Mouse (Mus musculus) heart, embryonic 14.5 days (tissue): ENCODE measurements around the gene Wdr26. TPM values are rescaled to one million over a fixed set of nuclear protein-coding genes. Genes with fewer than 3 reads are reported as not detected.

Source experiments
- ATAC-seq: fragments of 200-750 bp; cut with Nextera tagmentation; 2 replicates; pipeline ENCODE4 v1.8.0; 2017; ENCODE audit warnings: low read depth, moderate TSS enrichment; ENCODE audit not compliant: insufficient number of reproducible peaks, insufficient read depth, low FRiP score
- H3K27ac ChIP-seq, 2 experiments: fragments of 200-500 bp in 1 of 2; fragments of 300-500 bp in 1 of 2; sonication (generic) in 1 of 2; replicated peaks in 1 of 2; 2 replicates each; pipeline ENCODE4 v1.5.1; 2012 to 2014; ENCODE audit warnings: low read depth in 2 of 2, low read length in 2 of 2, control low read depth in 1 of 2, mild to moderate bottlenecking in 1 of 2, mixed read lengths in 1 of 2; ENCODE audit not compliant: control insufficient read depth in 1 of 2, insufficient read depth in 1 of 2
- H3K27me3 ChIP-seq: fragments of 300-500 bp; sonication (generic); 2 replicates; pipeline ENCODE4 v1.6.1; 2014; ENCODE audit warnings: mild to moderate bottlenecking, low read length, control low read depth; ENCODE audit not compliant: control insufficient read depth, insufficient read depth
- H3K36me3 ChIP-seq: fragments of 300-500 bp; sonication (generic); 2 replicates; pipeline ENCODE4 v1.6.1; 2014; ENCODE audit warnings: mild to moderate bottlenecking, control low read depth, low read length, mixed read lengths; ENCODE audit not compliant: control insufficient read depth, insufficient read depth
- H3K4me1 ChIP-seq, 2 experiments: fragments of 200-500 bp in 1 of 2; fragments of 300-500 bp in 1 of 2; sonication (generic) in 1 of 2; 2 replicates each; pipeline ENCODE4 v1.6.1; 2012 to 2014; ENCODE audit warnings: low read length in 2 of 2, control low read depth in 1 of 2, mixed read lengths in 1 of 2; ENCODE audit not compliant: control insufficient read depth in 2 of 2, insufficient read depth in 2 of 2
- H3K4me2 ChIP-seq: fragments of 300-500 bp; sonication (generic); 2 replicates; pipeline ENCODE4 v1.6.1; 2014; ENCODE audit warnings: mild to moderate bottlenecking, low read length
- H3K4me3 ChIP-seq, 2 experiments: fragments of 200-500 bp in 1 of 2; fragments of 300-500 bp in 1 of 2; sonication (generic) in 1 of 2; 2 replicates each; pipeline ENCODE4 v1.5.1; 2012 to 2014; ENCODE audit warnings: low read length in 2 of 2, mild to moderate bottlenecking in 2 of 2, control low read depth in 1 of 2, low read depth in 1 of 2, moderate library complexity in 1 of 2; ENCODE audit not compliant: control insufficient read depth in 1 of 2, insufficient read depth in 1 of 2
- H3K9ac ChIP-seq: fragments of 300-500 bp; sonication (generic); 2 replicates; pipeline ENCODE4 v1.6.1; 2014; ENCODE audit warnings: mild to moderate bottlenecking, low read length
- H3K9me3 ChIP-seq: fragments of 300-500 bp; sonication (generic); 2 replicates; pipeline ENCODE4 v1.6.1; 2016; ENCODE audit warnings: low read length, control low read depth; ENCODE audit not compliant: control insufficient read depth
- WGBS: fragments of 180-500 bp; shearing (Covaris S2); extraction: QIAGEN DNeasy Blood & Tissue Kit; methylation state at CpG from one replicate; pipeline ENCODE4 v1.1.7; 2014; 5-methylcytosine and 5-hydroxymethylcytosine counted together
- polyA plus RNA-seq: library from polyadenylated mRNA; unstranded; fragments of >200 nt; fragmentation: Nextera tagmentation; extraction: Ambion mirVana; gene quantifications from 2 replicates; pipeline ENCODE4 v1.2.1, GENCODE M21; 2014

Gene Wdr26
- polyA plus RNA-seq, 1 experiment from 2014 or later, result 47.7 TPM

GRCm38 (mm10) chr1:181249537-181249936 lies 37.7 kb upstream of the Wdr26 start:
- Histone ChIP-seq H3K36me3 (no peaks in the 10 kb centered on the region), H3K4me1 (peaks cover 10 to 27% of the 10 kb centered on the region in 2 experiments), H3K4me3 (no peak overlapping the region), H3K9ac (no peak overlapping the region), H3K4me2 (no peak overlapping the region), H3K9me3 (peaks cover 5% of the 10 kb centered on the region; the same call in 1 of the 2 replicates), H3K27ac (no peak overlapping the region), H3K27me3 (no peaks in the 10 kb centered on the region)
- ATAC-seq, result no peak
- WGBS, result 73% methylated on average over 6 of the region's 6 CpGs

GRCm38 (mm10) chr1:181247175-181247574 lies 35.4 kb upstream of the Wdr26 start:
- 67% methylated on average over 3 of the region's 3 CpGs for WGBS
- no peak overlapping the region for H3K9ac ChIP-seq
- H3K36me3 ChIP-seq, result no peaks in the 10 kb centered on the region
- ATAC-seq, result no peak
- H3K4me1 ChIP-seq, result peaks cover 10 to 22% of the 10 kb centered on the region in 2 experiments
- H3K27ac ChIP-seq, result 0 out of 4 replicates have a peak overlapping the region, but pooled peaks of 1 of the 2 experiments have one; percentile 19
- no peaks in the 10 kb centered on the region for H3K27me3 ChIP-seq
- no peak overlapping the region for H3K4me2 ChIP-seq
- peaks cover 5% of the 10 kb centered on the region; the same call in 1 of the 2 replicates for H3K9me3 ChIP-seq
- H3K4me3 ChIP-seq, result no peak overlapping the region

GRCm38 (mm10) chr1:181246487-181247138 lies 34.8 kb upstream of the Wdr26 start:
- 22% methylated on average over 6 of the region's 7 CpGs for WGBS
- H3K9me3 ChIP-seq, result peaks cover 5% of the 10 kb centered on the region; the same call in 1 of the 2 replicates
- no peak overlapping the region for H3K4me3 ChIP-seq
- H3K27me3 ChIP-seq, result no peaks in the 10 kb centered on the region
- H3K4me2 ChIP-seq, result no peak overlapping the region; the same call in 1 of the 2 replicates
- ATAC-seq, result no peak
- H3K36me3 ChIP-seq, result no peaks in the 10 kb centered on the region
- H3K4me1 ChIP-seq, result peaks cover 10 to 18% of the 10 kb centered on the region in 2 experiments
- no peak overlapping the region for H3K9ac ChIP-seq
- peak overlapping the region; percentile 28 to 33; a peak in 2 of 4 replicates for H3K27ac ChIP-seq

- 72% methylated on average over 11 of the region's 11 CpGs for WGBS
- no peak overlapping the region for H3K9ac ChIP-seq
- peak overlapping the region in 1 of 2 experiments; percentile 28; a peak in 1 of 4 replicates for H3K27ac ChIP-seq
- no peak overlapping the region for H3K4me3 ChIP-seq
- no peaks in the 10 kb centered on the region for H3K36me3 ChIP-seq
- ATAC-seq, result no peak
- H3K27me3 ChIP-seq, result no peaks in the 10 kb centered on the region
- peaks cover 10 to 18% of the 10 kb centered on the region in 2 experiments for H3K4me1 ChIP-seq
- H3K9me3 ChIP-seq, result peaks cover 5% of the 10 kb centered on the region; the same call in 1 of the 2 replicates
- H3K4me2 ChIP-seq, result no peak overlapping the region
Observed at GRCm38 (mm10) chr1:181245554-181246486, 34.0 kb upstream of the Wdr26 start.

- Histone ChIP-seq H3K4me3 (no peak overlapping the region), H3K27me3 (no peaks in the 10 kb centered on the region)
- ATAC-seq, result no peak
Observed at GRCm38 (mm10) chr1:181245067-181245466, 33.3 kb upstream of the Wdr26 start.

GRCm38 (mm10) chr1:181241185-181241584 lies 29.4 kb upstream of the Wdr26 start:
- no peak for ATAC-seq
- H3K4me3 ChIP-seq, result no peak overlapping the region
- H3K9me3 ChIP-seq, result no peaks in the 10 kb centered on the region
- 92% methylated on average over 3 of the region's 3 CpGs for WGBS
- no peak overlapping the region for H3K9ac ChIP-seq
- no peak overlapping the region for H3K27ac ChIP-seq
- no peaks in the 10 kb centered on the region for H3K36me3 ChIP-seq
- no peaks in the 10 kb centered on the region for H3K27me3 ChIP-seq
- peaks cover 2 to 4% of the 10 kb centered on the region in 2 experiments; a peak in 3 of 4 replicates for H3K4me1 ChIP-seq
- no peak overlapping the region for H3K4me2 ChIP-seq

More at GRCm38 (mm10) chr1:181245067-181245466, 33.3 kb upstream of the Wdr26 start:
- WGBS, result 93% methylated on average over 2 of the region's 2 CpGs
- Histone ChIP-seq H3K9ac (no peak overlapping the region), H3K36me3 (no peaks in the 10 kb centered on the region), H3K27ac (no peak overlapping the region), H3K9me3 (no peaks in the 10 kb centered on the region), H3K4me2 (no peak overlapping the region), H3K4me1 (peaks cover 10 to 18% of the 10 kb centered on the region in 2 experiments)

GRCm38 (mm10) chr1:181237332-181237731 lies 25.5 kb upstream of the Wdr26 start:
- Histone ChIP-seq H3K4me1 (peaks cover 8 to 9% of the 10 kb centered on the region in 2 experiments), H3K9ac (no peak overlapping the region), H3K4me3 (no peak overlapping the region), H3K27ac (no peak overlapping the region), H3K9me3 (no peaks in the 10 kb centered on the region), H3K4me2 (no peak overlapping the region), H3K27me3 (no peaks in the 10 kb centered on the region), H3K36me3 (no peaks in the 10 kb centered on the region)
- 56% methylated on average over 5 of the region's 5 CpGs for WGBS
- no peak for ATAC-seq
